Mouse (Mus musculus) adrenal gland, adult 18-20 months (tissue): ENCODE results near the gene Kcnj2. TPM values are rescaled to one million over a fixed set of nuclear protein-coding genes. Genes with fewer than 3 reads are reported as not detected.
A peak's percentile ranks its signal among the peaks of the same experiment; 100 is the strongest.

ENCODE experiments used
- DNase-seq, 2 experiments: peaks; one replicate each; pipeline ENCODE4 v3.0.0; 2021 to 2022; ENCODE audit warnings: low spot score in 2 of 2
- total RNA-seq, 2 experiments: library from RNA; stranded (reverse); gene quantifications; 1 replicate in 1 of 2; 2 replicates in 1 of 2; pipeline ENCODE4 v1.2.3; 2021

Kcnj2 gene
- total RNA-seq, 2 experiments from 2014 or later, result 16.5 to 19.8 TPM

DNA sequence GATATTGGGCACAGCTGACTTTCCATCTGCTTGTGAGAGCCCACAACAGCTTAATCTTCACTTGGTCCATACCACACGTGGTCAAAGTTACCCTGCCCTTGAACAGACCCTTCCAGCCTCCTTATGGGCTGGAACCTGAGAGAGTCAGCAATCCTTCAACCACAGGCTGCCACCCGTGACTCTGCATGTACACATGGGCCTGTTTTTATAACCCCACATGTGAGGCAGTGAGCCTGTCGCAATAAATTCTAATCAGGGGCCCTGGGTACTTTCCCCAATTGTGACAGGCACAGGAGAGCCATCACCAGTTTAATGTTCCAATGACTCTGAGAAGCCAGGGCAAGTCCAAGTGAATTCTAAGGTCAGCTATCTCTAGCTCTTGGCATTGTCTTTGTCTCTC lies 22.8 kb downstream of the Kcnj2 start:
- no peak for DNase-seq

- no peak for DNase-seq
These were observed 25.2 kb downstream of the Kcnj2 start for GRCm38 (mm10) chr11:111091117-111091516.

DNA sequence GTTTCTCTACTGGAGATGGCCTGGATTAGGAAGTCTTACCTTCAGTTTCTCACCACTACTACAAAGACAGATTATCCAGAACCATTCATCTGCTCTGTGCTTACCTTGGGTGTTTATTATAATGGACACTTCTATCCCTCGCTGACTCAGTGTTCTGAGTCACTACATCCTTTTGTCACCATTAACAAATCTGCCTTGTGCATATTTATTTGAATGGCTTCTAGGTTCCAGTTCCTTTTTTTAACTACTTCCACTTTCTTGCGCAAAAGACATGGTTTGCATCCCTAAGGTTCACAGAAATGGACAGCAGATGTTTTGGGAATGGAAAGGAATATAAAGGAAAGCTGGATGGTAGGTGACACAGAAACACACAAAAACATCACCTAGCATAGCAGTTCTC lies 27.0 kb downstream of the Kcnj2 start:
- no peak for DNase-seq

DNA sequence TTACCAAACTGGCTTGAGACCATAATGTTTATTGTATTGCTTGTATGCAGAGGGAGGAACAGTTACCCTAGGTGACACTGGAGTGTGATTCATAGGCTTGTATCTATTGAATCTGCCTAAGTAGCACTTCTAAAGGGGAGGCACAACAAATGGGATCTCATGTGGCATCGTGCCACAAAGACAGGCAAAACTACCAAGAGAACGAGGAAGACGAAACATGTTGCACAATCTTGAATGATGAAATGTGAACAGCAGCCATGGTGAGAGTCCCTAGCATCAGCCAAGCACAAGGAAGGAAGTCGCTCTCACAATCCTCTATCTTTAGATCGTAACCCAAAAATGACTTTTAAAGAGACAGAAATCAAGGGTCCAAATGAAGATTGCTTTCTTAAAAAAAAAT lies 30.6 kb downstream of the Kcnj2 start:
- DNase-seq, result no peak

DNA sequence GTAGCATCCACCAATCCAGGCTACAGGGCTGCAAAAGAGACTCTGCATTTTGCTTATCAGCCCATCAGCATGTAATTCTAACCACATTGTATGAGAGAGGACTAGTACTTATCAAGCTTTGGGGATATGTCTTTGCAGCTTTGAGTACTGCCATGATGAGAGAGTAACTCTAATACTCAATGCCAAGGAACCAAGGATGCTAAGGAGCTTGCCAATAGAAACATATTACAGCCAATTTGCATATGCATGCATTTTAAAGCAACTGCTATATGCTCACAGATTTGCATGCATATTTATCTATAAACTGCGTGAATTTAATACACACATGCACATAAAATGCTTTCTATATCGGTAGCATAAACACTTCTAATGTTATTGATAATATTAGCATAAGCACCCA lies 34.2 kb downstream of the Kcnj2 start:
- DNase-seq, result no peak

DNA sequence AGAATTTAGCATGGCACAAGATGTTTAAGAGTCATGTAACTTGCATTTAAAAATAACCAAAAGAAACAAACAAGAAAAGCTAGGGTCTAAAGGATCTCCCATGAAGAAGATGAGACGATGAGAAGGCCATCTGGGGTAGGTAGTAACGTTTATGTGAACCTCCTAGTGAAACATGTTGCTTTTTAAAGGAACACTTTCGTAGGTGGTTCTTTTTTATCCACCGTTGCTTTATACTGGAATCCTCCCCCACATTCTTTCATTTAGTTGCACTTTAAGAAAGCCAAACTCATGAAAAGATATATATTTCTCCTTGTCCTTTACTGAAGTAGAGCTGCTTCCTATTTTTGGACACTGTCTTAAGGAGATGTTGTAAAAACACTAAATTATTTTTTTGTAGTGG lies 34.7 kb downstream of the Kcnj2 start:
- DNase-seq, result no peak

DNA sequence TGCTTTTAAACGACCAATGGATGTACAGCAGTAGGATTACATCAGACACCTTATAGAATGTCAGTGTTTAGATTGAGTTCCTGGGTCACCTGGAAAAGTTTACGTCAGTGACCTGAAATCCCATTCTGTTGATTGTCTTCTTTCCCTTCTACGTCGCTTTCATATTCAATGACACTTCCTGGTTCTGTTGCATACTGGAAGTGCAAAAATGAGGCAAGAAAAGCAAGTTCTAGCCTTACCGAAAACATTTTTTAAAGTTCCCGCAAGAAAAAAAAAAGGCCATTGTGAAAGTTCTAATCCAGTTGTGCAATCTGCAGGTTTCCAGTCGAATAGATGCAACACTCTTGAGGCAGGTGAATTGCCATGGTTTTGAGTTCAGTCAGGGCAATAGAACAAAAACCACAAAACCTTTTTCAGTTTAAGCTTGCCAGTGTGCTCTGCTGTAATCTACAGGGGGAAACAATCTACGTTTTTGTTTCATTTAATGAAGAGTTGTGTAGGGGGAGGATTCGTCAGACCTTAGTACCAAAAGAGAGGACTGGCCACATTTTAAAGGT lies 35.7 kb downstream of the Kcnj2 start:
- no peak for DNase-seq

GRCm38 (mm10) chr11:111104422-111104821 lies 38.5 kb downstream of the Kcnj2 start:
- DNase-seq, result no peak

DNA sequence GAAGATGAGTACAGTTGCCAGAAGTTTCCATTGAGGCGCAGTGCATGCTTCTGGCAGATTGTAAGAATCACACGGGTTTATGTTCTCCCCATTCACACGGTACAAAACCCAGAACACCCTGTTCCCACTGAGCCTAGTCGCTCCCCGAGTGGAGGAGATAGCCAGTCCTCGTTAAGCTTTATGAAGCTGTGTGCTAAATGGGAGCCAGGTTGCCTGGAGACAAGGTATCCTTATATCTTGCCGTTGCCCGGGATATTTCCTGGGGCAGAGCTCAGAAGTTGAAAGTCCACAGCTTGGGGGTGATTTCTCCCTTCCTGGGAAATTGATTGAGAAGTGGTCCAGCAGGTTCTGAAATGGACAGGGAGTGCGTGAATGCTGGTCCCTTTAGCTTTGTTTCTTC lies 42.2 kb downstream of the Kcnj2 start:
- DNase-seq, result no peak

DNA sequence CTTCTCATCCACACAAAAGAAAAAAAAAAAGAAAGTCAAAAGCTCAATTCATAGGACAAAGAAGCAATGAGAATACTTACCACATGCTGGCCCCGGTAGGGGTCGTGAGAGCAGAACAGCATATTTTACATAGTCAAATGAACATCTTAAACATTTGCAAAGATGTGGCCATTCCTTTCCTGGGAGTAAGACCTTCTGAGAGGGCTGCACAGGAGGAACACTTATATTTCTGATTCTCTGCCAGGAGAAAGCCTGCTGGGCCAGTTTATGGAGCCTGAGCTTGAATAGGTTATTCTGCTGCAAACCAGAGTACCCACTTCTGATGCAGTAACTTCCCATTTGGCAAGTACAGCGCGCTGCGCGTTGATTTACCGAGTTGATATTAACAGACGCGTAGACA lies 55.5 kb downstream of the Kcnj2 start:
- no peak for DNase-seq

DNA sequence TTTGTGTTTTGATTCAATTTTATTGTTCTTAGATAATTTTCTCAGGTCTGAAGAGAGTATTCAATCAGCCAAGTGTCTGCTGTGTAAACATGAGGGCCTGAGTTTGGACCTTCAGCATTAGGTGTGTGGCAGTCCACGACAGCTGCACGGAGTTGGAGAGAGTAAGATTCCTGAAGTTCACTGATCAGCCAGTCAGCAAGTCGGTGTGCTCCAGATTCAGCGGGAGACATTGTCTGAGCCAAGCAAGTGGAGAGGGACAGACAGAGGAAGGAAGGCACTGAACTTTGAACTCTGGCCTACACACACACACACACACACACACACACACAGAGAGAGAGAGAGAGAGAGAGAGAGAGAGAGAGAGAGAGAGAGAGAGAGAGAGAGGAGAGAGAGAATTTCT lies 57.4 kb downstream of the Kcnj2 start:
- DNase-seq, result peak in 1 of 2 experiments; percentile 3

GRCm38 (mm10) chr11:111125963-111126362 lies 60.0 kb downstream of the Kcnj2 start:
- DNase-seq, result no peak

Other genes with a start within 250 kb of the Kcnj2 start
- gene Kcnj16, start 98.1 kb upstream of the Kcnj2 start, total RNA-seq, result under 1 TPM in 1 of 2 experiments, not detected in 1; 0.43 TPM